Mouse (Mus musculus) ES-Bruce4 (cell line): ENCODE results near the gene Rgl3.

ENCODE experiments used
- EP300 ChIP-seq: IDR thresholded peaks from 2 replicates; pipeline ENCODE4 v1.6.1; 2011; ENCODE audit warnings: low read depth, low read length; ENCODE audit not compliant: insufficient read depth
- POLR2A ChIP-seq: IDR thresholded peaks from one replicate; pipeline ENCODE4 v1.8.1; 2011; ENCODE audit warnings: low read length; ENCODE audit not compliant: insufficient read depth

GRCm38 (mm10) chr9:21989230-21990110, at the start of gene Rgl3:
- no peak for TF ChIP-seq POLR2A
- TF ChIP-seq EP300: no peak
